Mouse (Mus musculus) bone marrow, adult 2 months (tissue): ENCODE data around the gene Tmem132b.

Experiments used
- CTCF ChIP-seq: fragments of 200-500 bp; IDR thresholded peaks from 2 replicates; pipeline ENCODE4 v1.5.1; 2011; ENCODE audit warnings: low read length, control low read depth; ENCODE audit not compliant: control insufficient read depth, insufficient read depth
- POLR2A ChIP-seq: fragments of 200-500 bp; IDR thresholded peaks from 2 replicates; pipeline ENCODE4 v1.6.1; 2011; ENCODE audit warnings: low read depth, mild to moderate bottlenecking, control low read depth, low read length, borderline replicate concordance; ENCODE audit not compliant: control insufficient read depth

DNA sequence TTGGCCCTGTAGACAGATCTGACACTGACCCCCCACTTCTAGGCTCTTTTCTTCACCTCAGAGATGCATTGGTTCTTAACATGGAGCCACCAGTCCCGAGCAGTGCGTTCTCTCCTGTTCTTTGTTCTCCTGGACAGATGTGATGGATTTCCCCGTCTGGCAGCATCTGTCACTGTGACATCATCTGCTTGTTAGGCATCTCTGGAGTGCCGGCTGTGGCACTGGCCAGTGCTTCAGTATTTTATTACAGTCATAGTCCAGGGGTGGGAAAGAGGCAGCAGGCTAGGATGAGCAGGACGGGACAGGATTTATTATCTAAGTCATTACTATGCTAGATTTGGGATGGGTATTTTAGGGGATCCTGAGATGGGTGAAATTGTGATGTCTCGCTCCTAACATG lies 31.9 kb downstream of the Tmem132b start:
- no peak for TF ChIP-seq CTCF
- no peak for TF ChIP-seq POLR2A
